Mouse (Mus musculus): ENCODE results near the gene Brwd1. TPM values are rescaled to one million over a fixed set of nuclear protein-coding genes. Genes with fewer than 3 reads are reported as not detected.
"Not testable (repeated sequence)": the region's sequence is repeated elsewhere in the genome, so short reads cannot be mapped to it uniquely, and the experiment has no call there.

The Brwd1 gene
- polyA plus RNA-seq, 1 experiment, result 0.08 TPM

DNA sequence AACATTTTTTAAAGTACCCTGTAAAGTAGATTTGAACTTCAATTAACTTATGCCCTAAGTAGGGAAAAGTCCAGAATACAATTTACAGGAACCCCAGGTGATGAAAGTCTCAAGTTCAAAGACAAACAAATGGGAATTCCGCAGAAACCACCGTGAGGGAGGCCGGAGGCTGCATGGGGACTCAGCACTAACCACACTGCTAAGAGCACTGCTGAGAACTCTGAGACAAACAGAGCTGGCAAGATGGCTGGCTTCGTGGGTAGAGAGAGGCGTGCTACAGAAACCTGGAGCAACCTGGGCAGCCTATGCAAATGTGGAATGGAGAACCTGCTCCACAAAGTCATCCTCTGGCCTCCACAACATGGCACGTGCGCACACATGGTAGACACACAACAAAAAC lies 86.2 kb downstream of the Brwd1 start:
- TF ChIP-seq GATA1 (IDR thresholded peaks at IDR 0.05; ENCODE audit: low read length) (no peak), TAL1 (IDR thresholded peaks at IDR 0.05; ENCODE audit: low read length) (no peak)
- Histone ChIP-seq H3K36me3 (ENCODE audit: control insufficient read depth) (peaks cover 22% of the 10 kb centered on the region), H3K9me3 (ENCODE audit: control insufficient read depth, low read length) (no peaks in the 10 kb centered on the region), H3K27me3 (ENCODE audit: control insufficient read depth) (no peaks in the 10 kb centered on the region), H3K4me3 (replicated peaks) (no peak overlapping the region), H3K4me1 (ENCODE audit: control insufficient read depth) (peaks cover 9% of the 10 kb centered on the region)

DNA sequence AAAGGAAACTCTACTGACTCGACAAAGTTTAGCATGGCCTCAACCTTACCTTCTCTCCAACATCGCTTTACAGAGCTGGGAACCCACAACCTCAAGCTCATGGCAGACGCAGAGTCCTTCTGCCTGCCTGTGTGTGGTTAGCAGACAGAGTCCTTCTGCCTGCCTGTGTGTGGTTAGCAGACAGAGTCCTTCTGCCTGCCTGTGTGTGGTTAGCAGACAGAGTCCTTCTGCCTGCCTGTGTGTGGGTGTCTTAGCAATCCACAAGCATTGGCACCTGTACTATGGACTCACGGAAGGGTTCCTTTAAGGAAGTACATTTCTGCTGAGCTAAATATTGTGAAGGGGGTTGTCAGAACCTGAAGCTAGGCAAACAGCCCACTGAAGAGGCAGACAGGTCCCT lies 87.8 kb downstream of the Brwd1 start:
- H3K4me1 ChIP-seq (ENCODE audit: control insufficient read depth), result peaks cover 20% of the 10 kb centered on the region
- peaks cover 13% of the 10 kb centered on the region for H3K36me3 ChIP-seq (ENCODE audit: control insufficient read depth)
- H3K9me3 ChIP-seq (ENCODE audit: control insufficient read depth, low read length); H3K27me3 ChIP-seq (ENCODE audit: control insufficient read depth); H3K4me3 ChIP-seq (replicated peaks): not testable (repeated sequence)

DNA sequence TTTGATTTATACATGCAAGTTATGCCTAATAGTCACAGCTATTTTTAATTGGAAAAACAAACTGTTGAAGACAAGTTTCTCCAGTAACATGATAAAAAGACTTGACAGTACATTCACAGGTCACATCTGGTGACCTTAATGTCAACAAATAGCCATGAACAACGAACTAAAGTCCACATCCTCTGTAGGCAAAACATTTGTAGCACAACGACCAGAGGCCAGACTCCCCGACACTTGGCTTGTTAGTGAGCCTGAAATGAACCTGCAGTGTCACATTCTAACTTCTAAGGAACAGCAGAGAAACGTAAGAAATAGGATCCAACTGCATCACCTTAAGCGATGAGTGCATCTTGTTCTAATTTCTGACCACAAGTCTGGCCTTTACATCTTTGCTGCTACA lies 89.7 kb downstream of the Brwd1 start:
- Histone ChIP-seq H3K36me3 (ENCODE audit: control insufficient read depth) (peaks cover 11% of the 10 kb centered on the region), H3K4me1 (ENCODE audit: control insufficient read depth) (peaks cover 24% of the 10 kb centered on the region), H3K9me3 (ENCODE audit: control insufficient read depth, low read length) (no peaks in the 10 kb centered on the region), H3K4me3 (replicated peaks) (no peak overlapping the region), H3K27me3 (ENCODE audit: control insufficient read depth) (no peaks in the 10 kb centered on the region)
- TF ChIP-seq GATA1 (IDR thresholded peaks at IDR 0.05; ENCODE audit: low read length) (no peak), TAL1 (IDR thresholded peaks at IDR 0.05; ENCODE audit: low read length) (no peak)

DNA sequence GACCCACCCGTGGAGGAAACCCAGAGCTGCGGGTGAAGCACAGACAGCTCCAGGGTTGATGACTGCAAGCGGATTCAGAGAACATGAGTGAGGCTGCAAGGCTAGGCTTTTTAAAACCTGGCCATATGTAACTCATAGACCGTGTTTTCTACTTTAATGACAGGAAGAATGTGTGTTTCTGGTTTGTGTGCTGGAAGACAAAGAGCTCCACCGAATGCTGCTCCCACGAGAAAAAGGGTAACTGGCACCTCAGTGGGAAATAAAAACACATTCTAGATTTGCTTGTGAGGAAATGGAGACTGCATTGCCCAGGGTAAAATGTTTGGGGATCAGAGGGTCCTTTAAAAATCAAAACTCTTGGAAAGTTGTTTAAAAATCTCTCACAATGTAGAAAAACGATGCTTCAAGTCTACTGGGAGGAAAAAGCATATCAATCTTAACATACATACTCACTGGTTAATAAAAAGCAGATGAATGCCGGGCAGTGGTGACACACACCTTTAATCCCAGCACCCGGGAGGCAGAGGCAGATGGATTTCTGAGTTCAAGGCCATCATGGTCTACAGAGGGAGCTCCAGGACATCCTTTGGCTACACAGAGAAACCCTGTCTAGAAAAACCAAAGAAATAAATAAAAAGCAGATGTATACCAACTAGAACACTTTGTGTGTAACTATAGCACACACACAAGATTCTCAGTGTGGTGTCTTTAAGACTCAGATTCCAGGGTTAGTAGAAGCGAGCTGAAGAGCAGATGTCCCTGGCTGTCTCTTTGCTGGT lies 91.0 kb downstream of the Brwd1 start:
- H3K4me1 ChIP-seq (ENCODE audit: control insufficient read depth), result peaks cover 24% of the 10 kb centered on the region
- peaks cover 18% of the 10 kb centered on the region for H3K36me3 ChIP-seq (ENCODE audit: control insufficient read depth)
- H3K4me3 ChIP-seq (replicated peaks), result peak overlapping the region; percentile 87

DNA sequence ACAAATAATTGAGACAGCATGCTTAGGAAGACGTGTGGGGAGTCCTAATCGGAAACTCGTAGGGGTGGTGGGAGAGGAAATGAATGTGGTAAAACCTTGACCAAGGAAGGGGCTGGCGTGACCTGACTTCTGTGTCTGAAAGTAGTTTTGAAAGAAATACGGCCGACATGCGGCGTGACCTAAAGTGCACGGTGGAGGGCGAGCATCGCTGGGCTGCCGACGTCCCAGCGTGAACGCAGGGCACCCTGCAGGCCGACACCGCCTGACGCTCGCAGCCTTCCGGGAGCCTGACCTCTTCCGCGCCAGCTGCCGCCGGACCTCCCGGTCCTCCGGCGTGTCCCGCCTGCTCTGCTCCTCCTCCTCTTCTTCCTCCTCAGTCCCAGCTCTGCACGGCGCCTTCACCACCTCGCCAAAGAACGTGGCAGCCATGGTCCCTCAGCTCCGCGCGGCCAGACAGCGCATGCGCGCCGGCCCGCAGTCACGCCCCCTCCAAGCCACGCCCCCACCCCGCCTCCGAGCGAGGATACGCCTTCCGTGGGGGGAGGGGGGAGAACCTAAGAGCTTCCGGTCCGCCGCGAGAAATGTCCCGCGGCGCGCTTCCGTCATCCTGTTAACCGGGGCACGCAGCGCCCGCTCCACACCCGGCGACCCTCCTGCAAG lies 91.7 kb downstream of the Brwd1 start, which contains the start of gene Psmg1:
Gene Psmg1, minus strand, starts transcription at position 499 of the 660 bp plus-strand sequence.
- TF ChIP-seq GATA1 (IDR thresholded peaks at IDR 0.05; ENCODE audit: low read length), result no peak
- no peak for TF ChIP-seq TAL1 (IDR thresholded peaks at IDR 0.05; ENCODE audit: low read length)
- Histone ChIP-seq H3K27me3 (ENCODE audit: control insufficient read depth) (no peaks in the 10 kb centered on the region), H3K36me3 (ENCODE audit: control insufficient read depth) (peaks cover 18% of the 10 kb centered on the region), H3K4me1 (ENCODE audit: control insufficient read depth) (peaks cover 24% of the 10 kb centered on the region), H3K4me3 (replicated peaks) (peak within 1 kb of the TSS; percentile 87), H3K9me3 (ENCODE audit: control insufficient read depth, low read length) (no peaks in the 10 kb centered on the region)

More for the DNA sequence above, 91.0 kb downstream of the Brwd1 start:
- Histone ChIP-seq H3K9me3 (ENCODE audit: control insufficient read depth, low read length) (no peaks in the 10 kb centered on the region), H3K27me3 (ENCODE audit: control insufficient read depth) (no peaks in the 10 kb centered on the region)
- TF ChIP-seq TAL1 (IDR thresholded peaks at IDR 0.05; ENCODE audit: low read length) (no peak), GATA1 (IDR thresholded peaks at IDR 0.05; ENCODE audit: low read length) (no peak)

DNA sequence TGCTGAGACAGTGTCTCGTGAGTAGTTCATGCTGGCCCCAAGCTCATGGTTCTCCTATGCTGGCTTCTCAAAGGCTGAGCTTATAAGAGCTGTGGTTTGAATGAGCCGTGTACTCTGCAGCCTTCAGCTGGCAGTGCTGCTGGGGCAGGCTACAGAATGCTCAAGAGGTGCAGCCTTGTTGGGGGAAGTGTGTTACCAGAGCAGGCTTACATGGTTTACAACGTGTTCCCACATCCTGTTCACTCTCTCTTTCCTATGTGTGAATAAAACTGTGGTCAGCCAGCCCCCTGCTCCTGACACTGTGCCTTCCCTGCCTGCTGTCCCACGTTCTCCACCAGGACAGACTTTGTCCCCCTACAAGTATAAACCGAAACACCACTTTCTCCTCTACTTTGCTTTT lies 97.4 kb downstream of the Brwd1 start:
- Histone ChIP-seq H3K9me3 (ENCODE audit: control insufficient read depth, low read length) (no peaks in the 10 kb centered on the region), H3K27me3 (ENCODE audit: control insufficient read depth) (no peaks in the 10 kb centered on the region), H3K4me1 (ENCODE audit: control insufficient read depth) (peaks cover 7% of the 10 kb centered on the region), H3K36me3 (ENCODE audit: control insufficient read depth) (peaks cover 51% of the 10 kb centered on the region), H3K4me3 (replicated peaks) (no peak overlapping the region)
- TF ChIP-seq TAL1 (IDR thresholded peaks at IDR 0.05; ENCODE audit: low read length) (no peak), GATA1 (IDR thresholded peaks at IDR 0.05; ENCODE audit: low read length) (no peak)

DNA sequence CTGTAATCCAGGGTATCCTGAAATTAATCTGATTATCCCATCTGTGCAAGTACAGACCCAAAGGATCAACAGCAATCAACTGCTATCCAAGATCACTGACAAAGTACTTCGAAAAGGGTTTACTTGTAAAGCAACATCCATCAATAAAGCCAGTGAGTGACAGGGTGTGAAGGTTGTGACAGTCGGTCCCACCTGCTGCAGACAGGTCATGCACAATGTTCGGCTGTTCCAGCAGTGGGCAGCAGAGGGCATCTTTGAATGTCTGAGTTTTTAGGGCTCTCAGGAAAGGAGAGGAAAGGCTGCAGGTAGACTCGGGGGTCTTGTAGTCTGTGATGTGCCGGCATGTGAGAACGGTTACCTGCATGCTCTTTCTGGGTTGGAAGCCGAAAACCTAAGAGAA lies 98.7 kb downstream of the Brwd1 start:
- H3K9me3 ChIP-seq (ENCODE audit: control insufficient read depth, low read length), result no peaks in the 10 kb centered on the region
- TF ChIP-seq GATA1 (IDR thresholded peaks at IDR 0.05; ENCODE audit: low read length), result no peak
- no peak for TF ChIP-seq TAL1 (IDR thresholded peaks at IDR 0.05; ENCODE audit: low read length)
- no peak overlapping the region for H3K4me3 ChIP-seq (replicated peaks)
- H3K36me3 ChIP-seq (ENCODE audit: control insufficient read depth), result peaks cover 57% of the 10 kb centered on the region
- no peaks in the 10 kb centered on the region for H3K27me3 ChIP-seq (ENCODE audit: control insufficient read depth)
- peaks cover 2% of the 10 kb centered on the region for H3K4me1 ChIP-seq (ENCODE audit: control insufficient read depth)

DNA sequence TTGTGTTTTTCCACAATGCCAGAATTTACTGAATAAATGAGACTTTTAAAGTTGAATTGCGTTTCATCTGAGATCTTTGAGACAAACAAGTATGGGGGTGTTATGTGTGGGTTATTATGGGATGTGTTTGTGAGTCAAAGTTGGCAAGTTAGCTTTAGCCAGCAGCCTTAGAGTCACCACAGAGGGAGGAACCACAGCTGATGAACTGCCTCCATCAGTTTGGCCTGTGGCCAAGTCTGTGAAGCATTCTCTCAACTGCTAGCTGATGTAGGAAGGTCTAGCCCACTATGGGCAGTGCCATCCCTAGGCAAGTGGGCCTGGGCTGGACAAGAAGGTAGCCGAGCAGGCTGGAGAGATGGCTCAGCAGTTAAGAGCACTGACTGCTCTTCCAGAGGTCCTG lies 111.5 kb downstream of the Brwd1 start:
- Histone ChIP-seq H3K27me3 (ENCODE audit: control insufficient read depth) (no peaks in the 10 kb centered on the region), H3K4me3 (replicated peaks) (no peak overlapping the region), H3K4me1 (ENCODE audit: control insufficient read depth) (peaks cover 1% of the 10 kb centered on the region; the same call in 1 of the 2 replicates), H3K9me3 (ENCODE audit: control insufficient read depth, low read length) (no peaks in the 10 kb centered on the region), H3K36me3 (ENCODE audit: control insufficient read depth) (no peaks in the 10 kb centered on the region)
- TF ChIP-seq GATA1 (IDR thresholded peaks at IDR 0.05; ENCODE audit: low read length), result no peak
- TF ChIP-seq TAL1 (IDR thresholded peaks at IDR 0.05; ENCODE audit: low read length), result no peak

DNA sequence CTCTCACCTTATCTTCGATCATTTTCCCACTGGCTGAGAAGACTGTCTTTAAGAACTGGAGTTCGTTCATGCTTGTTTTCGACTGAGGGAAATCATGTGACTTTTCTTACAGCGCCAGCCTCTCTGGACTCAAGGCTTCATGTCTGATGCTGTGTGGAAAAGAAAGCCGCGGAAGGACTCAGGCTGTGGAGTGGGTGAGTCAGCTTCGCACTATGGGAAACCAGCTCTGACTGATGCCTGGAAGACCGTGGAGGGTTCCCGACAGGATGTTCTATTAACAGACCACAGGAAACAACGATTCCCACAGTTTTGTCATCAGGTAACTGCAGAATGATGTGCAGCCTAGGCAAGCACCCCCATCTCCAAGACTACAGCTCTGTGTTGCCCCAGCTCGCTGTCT lies 114.9 kb downstream of the Brwd1 start:
- H3K4me3 ChIP-seq (replicated peaks), result no peak overlapping the region
- H3K36me3 ChIP-seq (ENCODE audit: control insufficient read depth), result no peaks in the 10 kb centered on the region
- H3K9me3 ChIP-seq (ENCODE audit: control insufficient read depth, low read length), result no peaks in the 10 kb centered on the region
- no peaks in the 10 kb centered on the region for H3K27me3 ChIP-seq (ENCODE audit: control insufficient read depth)
- no peaks in the 10 kb centered on the region for H3K4me1 ChIP-seq (ENCODE audit: control insufficient read depth)
- TF ChIP-seq TAL1 (IDR thresholded peaks at IDR 0.05; ENCODE audit: low read length) (no peak), GATA1 (IDR thresholded peaks at IDR 0.05; ENCODE audit: low read length) (no peak)
